Mouse (Mus musculus) kidney, adult 9 months (tissue): ENCODE measurements at regions not wholly inside any gene's neighbourhood (a gene's known extent, or its start where the extent isn't known, plus 50 kb on each side); places are given as distances from the start of the nearest gene placed in this dataset.

Experiments used
- DNase-seq: peaks from one replicate; pipeline ENCODE4 v3.0.0; 2022

DNA sequence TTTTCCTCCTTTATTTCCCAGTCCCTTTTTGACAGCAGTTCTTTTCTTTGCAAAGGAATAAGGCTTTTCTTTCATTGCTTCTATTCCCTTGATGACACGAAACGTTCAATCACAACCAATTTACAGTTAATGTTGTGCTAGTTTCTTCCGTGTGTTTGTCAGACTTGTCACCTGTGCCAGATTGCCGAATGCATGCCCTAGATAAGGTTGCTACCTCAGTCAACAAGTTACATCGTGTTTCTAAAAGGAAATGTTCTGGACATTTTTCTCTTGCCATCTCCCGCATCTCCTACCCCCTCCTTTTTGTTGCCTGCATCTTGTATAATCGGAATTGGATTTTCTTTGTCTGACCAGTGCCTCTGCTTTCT, 435.7 kb downstream of the Klf5 start:
- no peak for DNase-seq

DNA sequence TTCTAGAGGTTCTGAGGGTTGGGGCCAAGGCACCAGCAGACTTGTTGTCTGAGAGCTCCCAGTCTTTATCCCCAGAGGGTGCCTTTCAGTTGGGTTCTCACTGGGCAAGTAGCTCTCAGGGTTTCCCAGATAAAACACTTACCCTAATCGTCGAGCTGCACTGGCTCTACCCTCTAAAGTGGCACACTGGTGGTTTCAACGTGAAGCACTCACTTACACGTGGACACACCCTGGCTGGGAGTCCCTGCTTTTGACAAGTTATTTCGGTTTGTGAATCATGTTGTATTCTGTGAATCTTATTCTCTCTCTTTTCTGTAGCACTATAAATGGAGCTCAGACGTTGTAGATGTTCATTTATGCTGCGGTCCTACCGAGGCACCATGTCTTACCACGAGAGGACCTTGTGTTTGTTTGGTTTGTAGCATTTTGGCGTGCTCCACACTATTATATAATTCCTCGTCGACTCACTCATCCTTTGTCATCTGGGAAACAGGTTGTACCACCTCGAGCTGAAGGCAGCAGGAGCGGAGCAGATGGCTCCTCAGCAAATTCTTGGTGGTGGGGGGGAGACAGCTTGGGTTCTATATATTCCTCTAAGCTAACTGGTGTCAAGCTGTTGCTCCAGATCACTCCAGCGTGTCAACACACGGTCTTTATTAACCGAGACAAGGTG, 445.3 kb downstream of the Klf5 start:
- DNase-seq = no peak

DNA sequence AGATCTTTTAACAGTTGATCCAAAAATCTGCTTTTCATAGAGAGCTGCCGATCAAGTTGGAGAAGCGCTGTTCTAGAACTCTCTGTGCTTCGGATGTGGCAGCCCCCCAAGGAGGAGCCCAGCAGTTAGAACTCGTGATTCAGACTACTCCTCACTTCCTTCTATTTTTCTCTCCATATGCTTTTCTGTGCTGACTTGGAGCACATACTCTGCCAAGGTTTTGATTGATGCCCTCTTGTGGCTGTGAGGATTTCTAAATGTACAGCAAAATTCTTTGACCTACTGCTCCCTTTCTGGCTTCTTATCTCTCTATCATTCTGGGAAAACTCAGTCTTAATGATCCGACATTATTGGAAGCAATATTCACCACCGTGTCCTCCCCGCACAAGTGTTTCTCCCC, 446.7 kb downstream of the Klf5 start:
- DNase-seq = no peak

DNA sequence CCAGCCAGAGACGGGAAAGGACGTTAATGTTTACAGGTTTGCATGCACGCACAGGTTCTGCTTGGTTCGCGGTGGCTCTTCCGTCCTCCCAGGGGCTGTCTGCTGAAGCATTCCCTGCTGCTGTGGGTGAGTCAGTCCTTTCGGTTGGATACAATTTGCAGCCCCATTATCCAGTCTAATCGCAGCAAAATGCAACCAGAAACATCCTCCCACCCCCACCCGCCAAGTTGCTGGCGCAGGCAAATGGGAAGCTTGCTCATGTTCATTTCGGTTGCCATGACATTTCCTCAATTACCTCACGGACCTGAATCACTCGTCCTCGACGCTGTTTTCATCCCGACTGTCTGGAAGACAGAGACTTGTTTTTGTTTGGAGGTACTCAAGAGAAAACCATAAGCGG, 449.7 kb downstream of the Klf5 start:
- no peak for DNase-seq

DNA sequence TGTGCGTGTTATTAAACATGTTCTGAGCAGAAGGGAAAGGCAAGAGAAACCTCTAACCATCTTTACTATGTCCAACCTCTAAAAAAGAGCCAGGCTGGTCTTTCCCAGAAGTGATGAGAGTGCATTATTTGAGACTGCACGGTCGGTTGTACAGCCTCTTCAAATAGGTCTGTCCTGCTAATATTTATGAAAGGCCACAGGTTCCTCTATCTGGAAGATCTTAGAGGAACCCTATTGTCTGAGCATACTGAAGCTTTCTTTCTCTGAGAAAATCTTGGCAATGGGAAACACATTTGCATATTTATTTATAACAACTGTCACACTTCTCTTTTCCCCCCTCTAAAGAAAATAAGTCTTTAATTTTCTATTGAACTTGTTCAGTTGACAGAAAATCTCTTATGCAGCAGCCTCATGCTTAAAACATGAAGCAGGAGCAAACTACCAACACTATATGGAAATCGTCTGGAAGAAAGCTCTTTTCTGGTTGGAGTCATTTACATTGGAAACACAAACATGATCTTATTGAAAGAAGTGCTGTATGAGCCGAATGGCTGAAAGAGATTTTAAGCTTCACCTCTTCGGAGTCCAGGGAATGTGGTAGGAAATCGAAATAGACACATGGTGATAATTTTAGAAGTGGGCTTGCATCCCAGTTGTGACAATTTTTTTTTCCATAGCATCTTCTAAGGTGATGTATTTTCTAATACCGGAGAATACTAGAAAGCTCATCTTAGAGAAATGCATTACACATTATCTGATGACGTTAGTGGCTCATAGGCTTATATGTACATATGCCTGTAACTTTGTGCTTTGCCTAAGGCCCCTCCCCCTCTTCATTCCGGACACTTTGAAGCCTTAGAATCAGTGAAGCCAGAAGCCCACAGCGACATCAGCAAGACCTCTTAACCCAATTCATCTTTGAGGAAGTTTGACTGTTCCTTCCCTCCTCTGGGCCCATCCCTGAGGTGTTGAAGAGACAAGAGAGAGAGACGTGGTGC, 451.1 kb downstream of the Klf5 start:
- no peak for DNase-seq

DNA sequence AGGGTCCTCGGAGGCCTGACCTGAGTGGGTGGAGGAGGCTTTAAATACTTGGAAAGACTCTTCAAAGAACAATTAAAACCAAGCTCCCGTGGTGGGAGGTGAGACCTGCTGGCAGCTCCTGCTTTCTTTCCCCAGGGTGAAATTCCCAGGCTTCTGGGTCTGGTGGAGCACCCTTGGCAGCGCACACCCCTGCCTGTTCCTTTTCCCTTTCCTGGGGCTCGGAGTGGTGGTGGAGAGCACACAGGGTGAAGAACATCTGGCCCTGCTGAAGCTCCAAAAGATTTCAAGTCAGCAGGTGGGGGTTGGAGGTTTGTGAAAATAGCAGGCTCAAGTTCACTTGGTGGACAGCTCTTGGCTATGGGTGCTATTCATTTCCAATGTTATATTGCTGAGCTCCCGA, 459.6 kb downstream of the Klf5 start:
- DNase-seq = no peak

DNA sequence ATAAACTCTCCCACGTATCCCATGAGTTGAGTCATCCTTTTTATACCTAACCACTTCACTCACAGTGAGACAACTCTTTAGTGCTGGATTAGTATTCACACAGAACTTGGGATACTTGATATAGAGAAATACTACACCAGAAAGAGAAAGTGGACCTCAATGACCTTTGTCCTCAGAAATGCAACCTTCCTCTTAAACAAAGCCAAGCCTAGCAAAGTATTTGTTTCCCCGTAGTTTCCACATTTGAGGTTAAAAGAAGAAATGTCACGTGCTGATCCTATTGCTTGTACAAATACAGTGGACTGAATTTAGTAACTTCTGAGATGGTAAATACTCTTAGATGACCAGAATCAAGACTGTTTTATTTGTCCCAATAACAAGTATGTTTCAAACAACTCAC, 464.8 kb downstream of the Klf5 start:
- DNase-seq = no peak

DNA sequence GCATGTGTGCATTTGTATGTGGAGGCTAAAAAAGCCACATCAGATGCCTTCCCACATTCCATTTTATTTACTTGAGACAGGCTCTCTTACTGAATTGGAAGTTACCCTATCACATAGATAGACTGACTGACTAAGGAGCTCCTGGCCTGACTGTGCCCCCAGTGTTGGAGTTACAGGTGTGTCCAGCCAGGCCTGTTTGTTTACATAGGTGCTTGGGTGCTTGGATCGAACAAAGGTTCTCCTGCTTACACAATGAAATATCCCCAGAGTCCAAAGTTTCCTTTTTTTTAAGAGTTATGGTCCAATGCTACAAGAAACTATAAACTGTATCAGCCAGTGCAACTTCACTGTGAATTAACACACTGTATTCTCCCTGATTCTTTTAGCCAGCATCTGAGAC, 472.5 kb downstream of the Klf5 start:
- peak; percentile 47 for DNase-seq

DNA sequence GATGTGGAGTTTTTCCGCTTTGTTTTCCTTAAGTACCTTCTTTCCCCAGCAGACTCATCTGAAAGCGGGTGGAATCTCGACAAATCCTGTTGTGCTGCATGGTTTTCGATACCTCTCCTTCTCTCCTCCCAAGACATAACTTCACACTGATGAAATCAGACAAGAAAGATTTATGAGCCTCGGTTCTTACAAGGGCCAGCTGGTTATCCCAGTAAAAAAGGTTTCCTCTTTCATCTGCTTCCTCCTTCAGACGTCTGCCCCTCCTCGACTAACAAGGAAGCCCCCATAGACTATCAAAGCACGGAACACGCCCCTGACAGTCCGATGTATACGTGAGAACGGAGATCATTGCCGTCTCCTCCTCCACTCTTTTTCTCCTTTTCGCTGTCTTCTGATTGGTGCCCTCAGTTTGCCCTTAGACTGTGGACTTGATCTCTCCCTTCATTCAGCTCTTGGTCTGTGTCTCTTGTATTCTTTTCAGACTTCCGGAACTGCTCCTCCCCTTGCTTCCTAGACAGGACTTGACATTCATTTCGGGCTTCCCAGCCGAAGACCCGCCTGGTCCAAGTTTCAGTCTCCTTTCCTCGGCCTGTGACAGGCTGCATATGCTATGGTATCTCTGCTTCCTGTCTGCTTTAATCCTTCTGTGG, 474.4 kb downstream of the Klf5 start:
- DNase-seq = no peak

DNA sequence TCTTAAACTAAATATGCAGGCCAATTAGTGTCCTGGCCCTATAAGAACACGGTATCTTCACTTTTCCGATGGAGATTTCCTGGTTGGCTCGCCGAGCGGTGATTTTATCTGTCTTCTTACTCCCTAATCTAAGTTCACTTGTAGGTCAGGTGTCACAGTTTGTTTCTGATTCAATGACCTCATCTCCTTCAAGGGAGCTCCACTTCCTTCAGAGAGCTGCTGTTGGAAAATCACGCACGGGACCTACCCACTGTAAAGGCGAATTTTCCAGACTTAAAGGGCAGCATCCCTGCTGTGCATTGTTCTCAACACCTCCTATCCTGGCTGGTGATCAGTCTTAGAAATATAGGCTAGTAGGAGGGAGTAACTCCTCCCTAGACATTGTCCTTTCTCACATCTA, 480.0 kb downstream of the Klf5 start:
- no peak for DNase-seq

DNA sequence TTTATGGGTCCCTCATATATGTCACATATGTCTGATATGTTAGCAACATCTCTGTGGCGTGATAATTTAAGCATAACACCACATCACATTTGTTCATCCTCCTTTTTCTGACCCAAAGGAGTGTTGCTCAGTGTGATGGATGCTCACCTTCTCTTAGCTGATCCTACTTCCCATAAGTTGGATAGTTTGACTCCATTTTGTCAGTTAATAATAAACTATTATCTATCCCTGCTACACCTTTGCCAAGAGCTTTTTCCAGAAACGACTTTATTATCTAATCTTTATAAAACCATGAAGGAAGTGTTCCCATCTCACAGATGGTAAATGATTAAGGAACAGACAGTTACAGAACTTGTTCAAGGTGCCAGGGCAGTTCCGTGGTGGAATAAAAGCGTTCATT, 480.5 kb downstream of the Klf5 start:
- no peak for DNase-seq

DNA sequence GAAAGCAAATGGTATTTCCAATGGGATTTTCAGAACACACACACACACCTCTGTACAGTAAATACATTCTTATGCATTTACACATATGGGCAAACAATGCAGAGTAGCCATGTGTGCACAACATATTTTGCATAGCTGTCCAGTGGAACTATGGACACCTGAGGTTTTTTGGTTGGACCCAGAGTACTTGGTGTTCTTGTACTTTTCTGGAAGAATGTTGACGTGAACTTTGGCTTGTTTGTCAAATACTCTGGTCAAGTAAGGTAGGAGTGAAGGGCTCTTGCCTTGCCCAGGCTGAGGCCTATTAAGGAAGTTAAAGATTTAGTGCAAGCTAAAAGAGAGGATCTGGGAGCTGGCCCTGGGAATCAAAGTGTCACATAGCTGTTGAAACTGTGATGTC, 485.2 kb downstream of the Klf5 start:
- DNase-seq = peak; percentile 73

DNA sequence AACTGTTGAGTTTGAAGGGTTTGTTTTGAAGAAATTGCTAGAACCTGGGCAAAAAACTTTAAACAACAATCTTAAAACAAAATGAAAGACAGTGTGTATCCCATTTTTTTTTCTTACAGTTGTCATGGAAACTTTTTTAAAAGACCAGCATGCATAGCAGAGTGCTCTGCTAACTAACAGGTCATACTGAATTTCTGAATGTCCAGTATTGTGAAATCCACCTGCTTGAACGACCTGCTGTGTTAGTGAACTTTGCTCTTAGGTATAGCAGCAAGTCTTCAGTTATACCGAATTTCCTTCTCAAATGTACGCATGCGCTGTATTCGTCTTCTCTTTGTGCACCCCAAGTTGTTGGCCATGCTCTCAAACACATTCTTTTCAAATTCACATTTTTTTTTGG, 486.6 kb downstream of the Klf5 start:
- no peak for DNase-seq

DNA sequence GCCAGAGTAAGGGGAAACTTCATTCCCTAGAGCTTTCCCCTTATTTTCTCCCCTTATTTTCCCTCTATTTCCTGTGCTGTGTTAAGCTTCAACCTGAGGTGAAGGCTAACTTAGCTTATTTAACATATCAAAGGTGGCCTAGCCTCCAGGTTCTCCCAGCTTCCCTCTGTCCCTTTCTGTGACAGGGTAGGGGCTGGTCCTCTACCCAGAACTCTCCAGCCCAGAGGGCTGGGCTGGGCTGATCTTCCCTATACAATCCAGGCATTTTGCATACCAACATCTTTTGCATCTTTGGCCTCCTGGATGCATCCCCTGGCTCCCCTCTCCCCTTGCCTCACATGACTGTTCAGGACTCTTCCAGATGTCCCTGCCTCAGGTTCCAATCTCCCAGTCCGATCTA, 487.9 kb downstream of the Klf5 start:
- DNase-seq = no peak

DNA sequence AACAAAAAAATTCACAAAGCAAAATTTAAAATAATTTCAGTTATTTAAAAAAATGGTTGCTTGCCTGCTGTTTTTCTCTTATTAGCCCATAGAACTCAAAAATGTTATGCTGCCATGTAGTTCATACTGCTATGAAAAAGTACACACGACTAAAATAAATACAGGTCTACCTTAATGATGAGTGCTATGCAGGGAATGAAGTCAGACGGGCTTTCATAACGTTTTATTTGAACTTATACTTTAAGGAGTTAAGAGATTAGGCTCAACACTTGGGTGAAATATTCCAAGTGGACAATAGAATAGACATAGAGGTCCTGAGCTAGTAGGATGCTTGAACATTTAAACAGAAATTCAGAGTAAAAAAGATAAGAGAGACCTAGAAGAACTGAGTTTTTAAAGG, 489.7 kb downstream of the Klf5 start:
- DNase-seq = no peak

DNA sequence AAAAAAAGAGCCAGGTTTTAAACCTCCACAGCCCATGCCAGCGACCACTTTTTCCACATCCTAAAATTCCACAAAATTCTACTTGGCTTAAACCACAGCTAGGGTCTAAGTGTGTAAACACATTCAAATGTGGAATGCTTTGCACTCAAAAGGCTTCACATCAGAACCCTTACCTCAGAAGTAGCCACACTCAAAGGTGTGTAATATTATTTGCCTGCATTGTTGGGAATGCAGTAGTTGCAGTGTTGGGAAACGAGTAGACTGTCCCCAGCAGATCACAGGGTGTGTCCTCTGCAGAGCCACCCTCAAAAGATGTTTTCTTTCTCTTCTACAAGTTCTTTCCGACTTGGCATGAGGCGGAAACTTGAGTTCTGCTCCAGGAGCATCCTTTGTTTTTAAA, 488.2 kb downstream of the Klf12 start:
- DNase-seq = no peak

DNA sequence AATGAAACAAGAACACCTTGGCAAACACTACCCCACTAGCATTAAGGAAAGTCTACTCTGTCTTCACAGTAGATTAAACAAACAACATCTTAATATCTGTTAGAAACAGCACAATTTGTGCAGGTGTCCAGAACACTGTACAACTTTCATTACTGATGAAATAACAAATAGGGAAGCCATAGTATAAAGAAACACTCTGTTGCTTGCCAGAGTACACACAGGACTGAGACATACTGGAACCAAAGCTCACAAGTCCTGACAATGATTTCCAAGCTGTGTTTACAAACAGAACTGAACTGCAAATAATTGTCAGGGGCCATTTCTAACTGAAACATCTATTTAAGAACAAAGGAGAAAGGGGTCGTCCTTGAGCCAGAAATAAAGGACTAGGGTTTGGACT, 478.4 kb downstream of the Klf12 start:
- peak; percentile 58 for DNase-seq

DNA sequence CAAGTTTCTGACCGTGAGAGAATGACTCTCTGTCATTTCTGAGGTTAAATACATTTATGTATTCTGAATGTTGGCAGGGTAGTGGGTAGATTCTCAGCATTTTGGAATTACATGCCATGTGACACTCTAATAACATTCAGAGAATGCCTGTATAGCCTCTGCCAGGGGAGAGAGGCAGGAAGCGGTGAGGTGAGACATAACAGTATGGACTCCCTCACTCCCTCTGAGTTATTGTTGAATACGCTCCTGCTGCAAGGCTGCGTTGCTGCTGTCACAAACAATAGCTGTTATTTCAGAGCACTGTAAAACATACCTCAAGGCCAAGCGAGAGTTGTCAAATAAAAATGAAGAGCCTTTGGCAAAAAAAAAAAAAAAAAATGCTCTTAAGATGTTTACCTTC, 477.9 kb downstream of the Klf12 start:
- DNase-seq = no peak

DNA sequence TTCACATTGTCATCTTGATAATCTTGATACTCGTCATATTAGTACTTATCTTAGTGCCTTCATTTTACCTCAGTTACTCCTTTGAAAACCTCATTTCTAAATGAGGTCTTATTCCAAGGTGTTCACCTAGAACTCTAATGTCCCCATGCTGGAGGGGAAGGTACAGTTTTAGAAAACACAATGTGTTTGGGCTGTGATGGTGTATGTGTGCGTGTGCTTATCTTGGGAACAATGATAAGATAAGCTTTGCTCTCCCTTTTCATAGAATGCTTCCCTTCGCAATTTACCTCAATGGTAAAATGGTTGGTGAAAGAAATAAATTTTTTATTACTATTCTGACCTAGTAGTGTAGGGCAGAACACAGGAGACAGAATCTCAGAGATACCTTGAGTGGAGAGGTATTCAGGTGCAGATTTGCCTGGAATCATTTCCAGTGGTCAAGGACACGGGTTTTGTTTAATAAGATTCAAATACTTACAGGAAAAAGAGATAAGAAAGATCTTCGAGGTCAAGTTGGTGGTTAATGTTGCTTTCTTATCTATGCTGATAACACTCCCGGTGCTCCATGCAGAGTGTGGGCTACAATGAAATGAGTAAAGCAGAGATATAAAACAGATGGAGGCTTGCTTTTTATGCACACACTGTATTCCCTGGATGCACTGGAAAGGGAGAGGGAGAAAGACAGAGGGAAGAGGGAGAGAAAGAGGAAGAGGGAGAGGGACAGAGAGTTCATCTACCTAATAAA, 471.6 kb downstream of the Klf12 start:
- no peak for DNase-seq
